Mouse (Mus musculus) myocyte (in vitro differentiated cells): Measurements from ENCODE around the gene Fam241b.

ENCODE experiments used
- CEBPB ChIP-seq: IDR thresholded peaks from 2 replicates; pipeline ENCODE4 v1.6.1; 2011; ENCODE audit warnings: mild to moderate bottlenecking, moderate library complexity; ENCODE audit not compliant: poor library complexity, insufficient read depth, severe bottlenecking
- POLR2A ChIP-seq: IDR thresholded peaks from one replicate; pipeline ENCODE4 v1.6.1; 2011; ENCODE audit warnings: low read depth, mild to moderate bottlenecking, control low read depth, moderate library complexity; ENCODE audit not compliant: insufficient read length
- TCF12 ChIP-seq: IDR thresholded peaks from one replicate; pipeline ENCODE4 v1.6.1; 2011; ENCODE audit warnings: mild to moderate bottlenecking, control low read depth; ENCODE audit not compliant: poor library complexity, insufficient read depth, severe bottlenecking
- USF1 ChIP-seq: IDR thresholded peaks from one replicate; pipeline ENCODE4 v1.6.1; 2011; ENCODE audit warnings: low read depth, mild to moderate bottlenecking, control low read depth, moderate library complexity

DNA sequence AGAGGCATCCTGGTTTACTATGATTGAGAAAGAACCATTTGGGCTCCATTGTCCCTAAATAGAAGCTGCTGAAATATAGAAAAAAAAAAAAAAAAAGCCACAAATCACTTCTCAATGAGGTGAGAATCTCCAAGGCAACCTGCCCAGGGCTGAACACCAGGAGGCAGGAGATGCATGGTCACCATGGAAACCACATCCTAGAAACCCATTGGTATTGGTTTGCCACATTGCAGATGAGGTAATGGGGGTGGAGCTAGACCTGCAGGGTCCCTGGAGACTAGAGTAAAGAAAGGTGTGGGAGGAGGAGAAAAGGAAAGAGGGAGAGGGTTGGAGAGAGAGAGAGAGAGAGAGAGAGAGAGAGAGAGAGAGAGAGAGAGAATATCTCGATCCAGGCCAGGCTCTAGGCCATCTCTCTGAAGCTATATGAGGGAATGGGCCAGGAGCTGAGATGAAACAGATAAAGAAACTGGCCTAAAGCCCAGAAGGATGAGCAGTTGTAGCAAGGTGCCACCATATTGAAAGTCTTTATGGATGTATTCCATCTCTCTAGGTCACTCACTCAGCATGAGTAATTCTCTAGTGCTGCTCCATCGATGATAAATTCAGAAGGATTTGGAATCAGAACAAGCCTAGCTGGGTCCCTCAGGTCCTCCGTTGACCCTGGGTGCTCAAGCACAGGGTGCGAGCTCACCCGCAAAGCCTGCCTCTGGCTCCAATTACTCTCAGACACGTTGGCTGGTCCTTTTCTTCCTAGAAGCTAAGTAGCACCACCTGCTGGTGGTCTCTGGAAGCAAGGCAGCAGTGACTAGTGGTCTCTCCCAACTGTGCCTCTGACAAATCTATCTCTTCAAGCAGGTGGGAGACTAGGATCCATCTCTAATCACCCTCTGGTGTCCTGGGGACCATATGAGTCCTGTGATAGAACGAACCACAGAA lies 41.9 kb downstream of the Fam241b start:
- TF ChIP-seq POLR2A = no peak
- no peak for TF ChIP-seq USF1
- TF ChIP-seq CEBPB = no peak
- no peak for TF ChIP-seq TCF12
